Mouse (Mus musculus) CD4-positive, CD25-positive, alpha-beta regulatory T cell, adult 9 weeks (primary cell): ENCODE measurements around the gene Tmem176a. TPM values are rescaled to one million over a fixed set of nuclear protein-coding genes. Genes with fewer than 3 reads are reported as not detected.

ENCODE experiments used
- polyA plus RNA-seq: library from polyadenylated mRNA; unstranded; fragments of 100-300 nt; shearing (Covaris generic); gene quantifications from one replicate; pipeline ENCODE4 v1.2.1, GENCODE M21; 2017

The Tmem176a gene
- polyA plus RNA-seq, result 12.9 TPM

DNA sequence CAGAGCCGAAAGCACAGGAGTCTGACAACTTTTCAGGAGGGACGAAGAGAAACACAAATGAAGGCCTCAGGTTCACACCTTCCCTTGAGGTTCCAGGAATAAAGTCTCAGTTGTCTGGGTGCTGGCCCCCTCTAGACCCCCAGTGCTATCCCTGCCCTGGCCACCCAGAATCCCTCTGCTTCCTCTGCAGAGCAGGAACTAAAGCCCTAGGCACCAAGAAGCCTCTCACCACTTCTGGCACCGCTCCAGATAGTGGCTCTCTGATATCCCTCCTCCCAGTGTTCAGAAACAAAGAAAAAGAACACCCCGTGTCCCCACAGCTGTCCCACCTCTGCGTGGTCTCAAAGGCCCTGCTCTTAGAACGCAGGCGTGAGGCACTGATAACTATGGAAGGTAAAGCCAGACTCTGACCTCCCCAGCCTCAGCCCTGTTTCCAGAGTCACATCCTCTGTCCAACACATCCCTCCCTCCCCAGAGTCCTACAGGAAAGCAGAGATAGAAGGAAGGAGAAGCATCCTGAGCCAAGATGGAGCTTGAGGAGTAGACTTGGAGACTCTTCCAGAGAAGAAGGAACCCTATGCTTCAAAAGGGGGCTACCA is at the start of gene Tmem176a:
Gene Tmem176a (plus strand): TSS at position 549 of the 599 bp plus-strand sequence.

DNA sequence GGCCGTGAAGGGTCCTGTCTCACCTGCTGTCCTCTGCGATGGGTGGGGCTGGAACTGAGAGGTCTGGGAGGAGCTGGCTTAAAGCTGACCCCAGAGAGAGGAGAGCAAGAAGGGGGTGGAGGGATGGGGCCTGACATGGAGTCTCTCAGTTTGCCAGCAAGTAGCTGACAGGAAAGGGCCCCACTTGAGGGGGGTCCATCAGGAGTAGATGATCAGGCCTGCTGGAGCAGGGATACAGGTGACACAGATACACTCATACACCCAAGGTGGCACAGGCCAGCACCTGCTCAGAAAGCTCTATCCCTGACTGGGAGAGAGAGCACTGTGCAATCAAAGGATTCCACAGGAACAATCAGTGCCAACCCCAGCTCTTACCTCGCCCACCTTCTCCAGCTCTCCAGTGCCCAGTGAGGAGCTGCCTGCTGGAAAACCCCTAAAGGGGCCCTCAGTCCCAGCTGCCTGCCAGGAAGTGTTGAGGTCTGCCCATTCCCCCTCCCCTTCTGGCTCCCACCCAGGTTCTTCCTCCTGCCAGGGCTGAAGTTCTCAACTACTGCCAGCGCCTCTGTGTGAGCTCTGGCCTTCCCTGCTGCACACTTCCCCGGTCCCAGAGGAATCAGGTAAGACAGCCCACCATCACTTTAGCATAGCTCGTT is 380 bp downstream of the Tmem176a start, which contains the start of gene Tmem176b:
Gene Tmem176b (minus strand): TSS at position 524 of the 653 bp plus-strand sequence.

DNA sequence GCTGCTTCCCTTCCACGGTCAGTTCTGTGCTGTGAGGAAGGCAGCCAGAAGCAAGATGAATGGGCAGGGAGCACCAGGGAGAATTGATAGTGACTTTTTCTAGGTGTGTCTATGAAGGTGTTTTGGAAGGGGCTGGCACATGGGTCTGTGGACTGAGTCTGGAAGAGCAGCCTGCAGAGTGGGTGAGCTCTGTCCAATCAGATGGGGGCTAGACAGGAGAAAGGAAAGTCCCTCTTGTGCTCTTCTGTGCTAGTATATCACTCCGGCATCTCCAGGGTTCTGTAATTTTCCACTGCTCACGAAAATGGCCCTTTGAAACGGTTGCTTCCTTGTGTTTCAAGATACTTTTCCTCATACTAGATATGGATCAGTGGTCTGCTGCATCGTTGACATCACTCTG is 31.9 kb downstream of the Tmem176a start, which contains the start of gene Aoc1:
Gene Aoc1 (plus strand): TSS at position 301 of the 400 bp plus-strand sequence.

Other genes with a start within 250 kb of the Tmem176a start
- gene Repin1, start 247.0 kb upstream of the Tmem176a start, polyA plus RNA-seq, result 3.4 TPM
- gene Gm44965, start 247.0 kb upstream of the Tmem176a start, polyA plus RNA-seq, result not detected
- gene Zfp775, start 238.9 kb upstream of the Tmem176a start, polyA plus RNA-seq, result 3.3 TPM
- 5.2 TPM for gene AI854703, start 214.2 kb upstream of the Tmem176a start, polyA plus RNA-seq
- gene Gimap8, start 193.7 kb upstream of the Tmem176a start, polyA plus RNA-seq, result 194 TPM
- 285 TPM for gene Gimap9, start 164.8 kb upstream of the Tmem176a start, polyA plus RNA-seq
- 1,424 TPM for gene Gimap4, start 156.4 kb upstream of the Tmem176a start, polyA plus RNA-seq
- gene Gimap6, start 132.7 kb upstream of the Tmem176a start, polyA plus RNA-seq, result 1,045 TPM
- gene Gm28053, start 122.3 kb upstream of the Tmem176a start, polyA plus RNA-seq, result 29.9 TPM
- gene Gimap7, start 122.3 kb upstream of the Tmem176a start, polyA plus RNA-seq, result 306 TPM
- gene Gimap1, start 101.9 kb upstream of the Tmem176a start, polyA plus RNA-seq, result 196 TPM
- gene Gimap5, start 94.7 kb upstream of the Tmem176a start, polyA plus RNA-seq, result 259 TPM
- 2,133 TPM for gene Gimap3, start 70.1 kb upstream of the Tmem176a start, polyA plus RNA-seq
- gene Tmem176b, start 577 bp downstream of the Tmem176a start, polyA plus RNA-seq, result 18.8 TPM
- gene Aoc1, start 32.0 kb downstream of the Tmem176a start, polyA plus RNA-seq, result not detected
- not detected for gene 1600015I10Rik, start 89.0 kb downstream of the Tmem176a start, polyA plus RNA-seq
- gene Doxl2, start 134.0 kb downstream of the Tmem176a start, polyA plus RNA-seq, result not detected
- not detected for gene Svs1, start 145.9 kb downstream of the Tmem176a start, polyA plus RNA-seq
- gene Gpnmb, start 195.6 kb downstream of the Tmem176a start, polyA plus RNA-seq, result 2.8 TPM
- gene Malsu1, start 232.9 kb downstream of the Tmem176a start, polyA plus RNA-seq, result 21.0 TPM